In genomic region chr9:122146124-122146870, GRCm38 (mm10) we compare ENCODE assay signal across 16 mouse cellular contexts. TPM values are rescaled to one million over a fixed set of nuclear protein-coding genes. Genes with fewer than 3 reads are reported as not detected.
DNase-seq lines count a peak whose midpoint lies in the region; ATAC-seq lines count a peak whose summit lies in the region.
"Had no signal": no experiment of that assay in that cellular context is flagged by ENCODE, and none has a peak within 500 bp of the region (broad histone marks: within the 10 kb centered on the region; RNA-seq: fewer than 3 reads in every experiment).

No protein-coding gene starts in this region.

- H3K36me3 ChIP-seq in kidney, embryonic 16.5 days (ENCODE audit: insufficient read depth, low read length), result peaks cover 15% of the 10 kb centered on the region
- H3K36me3 ChIP-seq in intestine, embryonic 15.5 days, result peaks cover 12% of the 10 kb centered on the region
- peaks cover 11% of the 10 kb centered on the region; the same call in 1 of the 2 replicates for H3K36me3 ChIP-seq in stomach, embryonic 16.5 days (ENCODE audit: control insufficient read depth, insufficient read depth, low read length)

- no peak overlapping the region for H3K9ac ChIP-seq in kidney, embryonic 16.5 days (replicated peaks; ENCODE audit: low read length)
- H3K9ac ChIP-seq in intestine, embryonic 15.5 days, result no peak overlapping the region
- H3K9ac ChIP-seq in stomach, embryonic 16.5 days (ENCODE audit: low read length), result no peak overlapping the region
- H3K9ac ChIP-seq: liver, embryonic 14.5 days had no signal

- peaks cover 29% of the 10 kb centered on the region for H3K4me1 ChIP-seq in kidney, embryonic 16.5 days (ENCODE audit: insufficient read depth, low read length)
- peaks cover 18% of the 10 kb centered on the region for H3K4me1 ChIP-seq in intestine, embryonic 15.5 days (replicated peaks)
- peaks cover 21% of the 10 kb centered on the region for H3K4me1 ChIP-seq in stomach, embryonic 16.5 days (ENCODE audit: control insufficient read depth, insufficient read depth, low read length)
- H3K4me1 ChIP-seq: limb, embryonic 10.5 days had no signal

- H3K27ac ChIP-seq in kidney, embryonic 16.5 days (ENCODE audit: low read length), result peak overlapping the region; percentile 31; the same call in 1 of the 2 replicates
- H3K27ac ChIP-seq in intestine, embryonic 15.5 days, result peak overlapping the region; percentile 70
- H3K27ac ChIP-seq in stomach, embryonic 16.5 days (ENCODE audit: low read length), result 0 out of 2 replicates have a peak overlapping the region, but pooled peaks have one; percentile 26
- H3K27ac ChIP-seq: hindbrain, embryonic 10.5 days; layer of hippocampus, adult 2 months; limb, embryonic 10.5 days; liver, embryonic 14.5 days had no signal

- H3K4me2 ChIP-seq in kidney, embryonic 16.5 days (replicated peaks; ENCODE audit: low read depth, low read length), result no peak overlapping the region
- H3K4me2 ChIP-seq in intestine, embryonic 15.5 days (replicated peaks), result no peak overlapping the region
- no peak overlapping the region for H3K4me2 ChIP-seq in stomach, embryonic 16.5 days (ENCODE audit: low read depth, low read length)

- H3K27me3 ChIP-seq in kidney, embryonic 16.5 days (ENCODE audit: insufficient read depth, low read length), result no peaks in the 10 kb centered on the region
- H3K27me3 ChIP-seq in intestine, embryonic 15.5 days (replicated peaks), result no peaks in the 10 kb centered on the region
- no peaks in the 10 kb centered on the region for H3K27me3 ChIP-seq in stomach, embryonic 16.5 days (ENCODE audit: control insufficient read depth, insufficient read depth, low read length)

- ATAC-seq in kidney, embryonic 16.5 days (ENCODE audit: low FRiP score, low TSS enrichment), result no peak
- ATAC-seq in intestine, embryonic 15.5 days, result peak; percentile 78
- ATAC-seq in stomach, embryonic 16.5 days (ENCODE audit: insufficient read depth, low FRiP score), result no peak
- no peak for ATAC-seq in erythroid progenitor cell, adult 5-6 weeks (replicated peaks; ENCODE audit: low FRiP score, poor library complexity, severe bottlenecking)

- H3K9me3 ChIP-seq in kidney, embryonic 16.5 days (ENCODE audit: low read length), result peaks cover 7% of the 10 kb centered on the region; the same call in 1 of the 2 replicates
- 0 out of 2 replicates have a peak, but pooled peaks cover 4% of the 10 kb centered on the region for H3K9me3 ChIP-seq in intestine, embryonic 15.5 days
- H3K9me3 ChIP-seq in stomach, embryonic 16.5 days (replicated peaks; ENCODE audit: control insufficient read depth, low read length), result no peaks in the 10 kb centered on the region
- H3K9me3 ChIP-seq: limb, embryonic 10.5 days had no signal

- intact Hi-C loops in left cerebral cortex, postnatal 14 days (cut with DNase I), result no loop called here

- WGBS in kidney, embryonic 16.5 days, result 53% methylated on average over 4 of the region's 4 CpGs
- 58% methylated on average over 4 of the region's 4 CpGs for WGBS in intestine, embryonic 15.5 days
- 71% methylated on average over 4 of the region's 4 CpGs for WGBS in stomach, embryonic 16.5 days

- no peak for DNase-seq in kidney, adult 8-10 months
- DNase-seq in urinary bladder, postnatal 14 days (ENCODE audit: low spot score), result peak; percentile 63
- no peak for DNase-seq in urinary bladder, postnatal 10 days (ENCODE audit: low spot score)
- DNase-seq in left cerebral cortex, postnatal 14 days (ENCODE audit: low spot score in 2 of 2), result no peak
- DNase-seq: adrenal gland, postnatal 25 days; cerebellum, adult 8-10 months; lung, postnatal 10 days; thymus, postnatal 25 days had no signal

- no peak overlapping the region for H3K4me3 ChIP-seq in kidney, embryonic 16.5 days (ENCODE audit: low read length)
- H3K4me3 ChIP-seq in intestine, embryonic 15.5 days (replicated peaks), result no peak overlapping the region
- no peak overlapping the region for H3K4me3 ChIP-seq in stomach, embryonic 16.5 days (replicated peaks; ENCODE audit: low read length)
- H3K4me3 ChIP-seq: hindbrain, embryonic 10.5 days; layer of hippocampus, adult 2 months; limb, embryonic 10.5 days had no signal

RNA-seq across cellular contexts. Expression of gene Snrk, which starts 29.2 kb away (rescaled TPM):
- polyA plus RNA-seq in kidney, embryonic 16.5 days (2015; fragmentation: Nextera tagmentation; extraction: Ambion mirVana), result 63.3 and 65.1 TPM in 2 replicates
- 46.1 and 49.4 TPM in 2 replicates for polyA plus RNA-seq in intestine, embryonic 15.5 days (2015; fragmentation: Nextera tagmentation; extraction: Ambion mirVana)
- 46.7 and 52.9 TPM in 2 replicates for polyA plus RNA-seq in stomach, embryonic 16.5 days (2015; fragmentation: Nextera tagmentation; extraction: Ambion mirVana)
- total RNA-seq in erythroid progenitor cell, adult 5-6 weeks (2015; ENCODE audit: low replicate concordance), result 6.1 and 9.2 TPM in 2 replicates
- 5.9 and 11.7 TPM in 2 replicates for total RNA-seq in erythroid progenitor cell, adult 5-6 weeks (2017; ENCODE audit: low replicate concordance)
- total RNA-seq in left cerebral cortex, postnatal 14 days (2021), result 100 to 1,000 TPM; 105 to 126 TPM
